Mouse (Mus musculus) liver, embryonic 11.5 days (tissue): ENCODE measurements around the gene Ttf2. TPM values are rescaled to one million over a fixed set of nuclear protein-coding genes. Genes with fewer than 3 reads are reported as not detected.

Experiments
- ATAC-seq: fragments of 200-750 bp; cut with Nextera tagmentation; replicated peaks from 2 replicates; pipeline ENCODE4 v1.8.0; 2017; ENCODE audit warnings: moderate number of reproducible peaks, mild to moderate bottlenecking, moderate TSS enrichment, moderate library complexity; ENCODE audit not compliant: low FRiP score
- DNase-seq: peaks from one replicate; pipeline ENCODE4 v3.0.0-alpha.2; 2017; ENCODE audit warnings: low spot score
- H3K27ac ChIP-seq: fragments of 300-500 bp; sonication (generic); 2 replicates; pipeline ENCODE4 v1.5.1; 2014; ENCODE audit warnings: mild to moderate bottlenecking, low read depth, low read length, control low read depth
- H3K27me3 ChIP-seq: fragments of 300-500 bp; sonication (generic); replicated peaks from 2 replicates; pipeline ENCODE4 v1.6.1; 2014; ENCODE audit warnings: low read length, mixed read lengths; ENCODE audit not compliant: control insufficient read depth, insufficient read depth
- H3K36me3 ChIP-seq: fragments of 300-500 bp; sonication (generic); 2 replicates; pipeline ENCODE4 v1.6.1; 2014; ENCODE audit warnings: mild to moderate bottlenecking, low read length, moderate library complexity, mixed read lengths; ENCODE audit not compliant: control insufficient read depth, insufficient read depth
- H3K4me1 ChIP-seq: fragments of 300-500 bp; sonication (generic); replicated peaks from 2 replicates; pipeline ENCODE4 v1.6.1; 2014; ENCODE audit warnings: low read length, mixed read lengths; ENCODE audit not compliant: control insufficient read depth, insufficient read depth
- H3K4me2 ChIP-seq: fragments of 300-500 bp; sonication (generic); 2 replicates; pipeline ENCODE4 v1.6.1; 2014; ENCODE audit warnings: mild to moderate bottlenecking, control low read depth, moderate library complexity
- H3K4me3 ChIP-seq: fragments of 300-500 bp; sonication (generic); 2 replicates; pipeline ENCODE4 v1.5.1; 2014; ENCODE audit warnings: low read depth, low read length, control low read depth
- H3K9ac ChIP-seq: fragments of 300-500 bp; sonication (generic); 2 replicates; pipeline ENCODE4 v1.6.1; 2014; ENCODE audit warnings: low read depth, low read length, control low read depth
- H3K9me3 ChIP-seq: fragments of 300-500 bp; sonication (generic); 2 replicates; pipeline ENCODE4 v1.6.1; 2016; ENCODE audit warnings: low read length, inconsistent platforms, mixed read lengths; ENCODE audit not compliant: control insufficient read depth
- WGBS: fragments of 180-500 bp; shearing (Covaris S2); extraction: QIAGEN DNeasy Blood & Tissue Kit; methylation state at CpG from one replicate; pipeline ENCODE4 v1.1.7; 2014; 5-methylcytosine and 5-hydroxymethylcytosine counted together
- polyA plus RNA-seq: library from polyadenylated mRNA; unstranded; fragments of >200 nt; fragmentation: Nextera tagmentation; extraction: Ambion mirVana; gene quantifications from 2 replicates; pipeline ENCODE4 v1.2.1, GENCODE M21; 2014

The Ttf2 gene
- polyA plus RNA-seq, 1 experiment from 2014 or later, result 22.3 TPM

DNA sequence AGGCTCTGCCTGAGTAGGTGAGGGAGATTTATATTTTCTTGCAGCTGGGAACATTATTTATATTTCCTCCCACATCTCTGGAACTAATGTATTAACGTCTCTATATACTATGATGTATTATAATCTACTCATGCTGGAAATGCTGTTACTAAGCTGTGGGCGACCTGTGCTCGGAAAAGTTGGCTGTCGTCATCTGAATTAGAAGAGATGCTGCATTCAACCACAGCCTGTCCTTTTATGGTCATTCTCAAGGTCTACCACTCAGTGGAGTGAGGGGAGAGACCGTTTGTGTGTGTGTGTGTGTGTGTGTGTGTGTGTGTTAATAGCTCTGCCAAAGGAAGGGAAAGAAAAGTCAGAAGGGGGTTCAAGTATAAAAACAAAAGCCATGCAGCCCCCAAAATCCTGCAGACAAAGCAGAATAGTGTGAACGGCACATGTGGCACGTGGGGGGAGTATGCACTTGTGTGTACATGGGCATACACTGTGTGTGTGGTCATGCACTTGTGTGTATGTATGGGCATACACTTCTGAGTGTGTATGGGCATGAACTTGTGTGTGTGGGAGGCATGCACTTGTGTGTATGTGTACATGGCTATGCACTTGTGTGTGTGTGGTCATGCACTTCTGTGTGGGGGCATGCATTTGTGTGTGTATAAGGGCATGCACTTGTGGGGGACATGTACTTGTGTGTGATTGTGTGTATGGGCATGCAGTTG, 57.8 kb downstream of the Ttf2 start:
- Histone ChIP-seq H3K9me3 (no peaks in the 10 kb centered on the region), H3K9ac (no peak overlapping the region), H3K4me2 (no peak overlapping the region), H3K27ac (no peak overlapping the region), H3K36me3 (no peaks in the 10 kb centered on the region), H3K4me3 (no peak overlapping the region), H3K4me1 (no peaks in the 10 kb centered on the region), H3K27me3 (no peaks in the 10 kb centered on the region)
- WGBS, result 70% methylated on average over 7 of the region's 7 CpGs
- DNase-seq, result no peak
- no peak for ATAC-seq

DNA sequence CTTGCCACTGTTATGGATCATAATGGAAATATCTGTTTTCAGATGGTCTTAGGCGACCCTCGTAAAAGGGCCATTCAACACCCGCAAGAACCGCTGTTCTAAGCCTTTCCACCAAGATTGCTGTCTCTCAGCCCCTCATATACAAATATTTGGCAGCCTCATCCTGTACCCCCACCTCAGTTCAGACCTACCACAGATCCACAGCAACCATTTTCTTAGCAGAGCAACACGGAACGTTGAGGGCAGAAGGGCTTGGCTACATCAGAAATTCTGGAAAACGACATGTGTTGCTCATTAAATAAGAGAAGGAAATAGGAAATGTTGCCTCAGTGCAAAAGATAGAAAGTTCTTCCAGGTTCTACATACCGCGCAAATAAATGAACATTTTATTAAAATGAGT, 58.4 kb downstream of the Ttf2 start:
- DNase-seq (no peak), ATAC-seq (no peak)
- no peaks in the 10 kb centered on the region; the same call in 1 of the 2 replicates for H3K4me1 ChIP-seq
- H3K27me3 ChIP-seq, result no peaks in the 10 kb centered on the region
- H3K4me2 ChIP-seq, result no peak overlapping the region
- no peaks in the 10 kb centered on the region for H3K9me3 ChIP-seq
- no peak overlapping the region for H3K4me3 ChIP-seq
- H3K27ac ChIP-seq, result no peak overlapping the region
- WGBS, result 79% methylated on average over 9 of the region's 9 CpGs
- no peaks in the 10 kb centered on the region for H3K36me3 ChIP-seq
- H3K9ac ChIP-seq, result no peak overlapping the region

GRCm38 (mm10) chr3:100910621-100911020, 58.8 kb downstream of the Ttf2 start:
- no peak for DNase-seq
- 69% methylated on average over 5 of the region's 5 CpGs for WGBS
- H3K9me3 ChIP-seq, result no peaks in the 10 kb centered on the region

GRCm38 (mm10) chr3:100908594-100908993, 60.9 kb downstream of the Ttf2 start:
- H3K27ac ChIP-seq, result no peak overlapping the region
- DNase-seq (no peak), ATAC-seq (no peak)
- H3K27me3 ChIP-seq, result no peaks in the 10 kb centered on the region
- no peak overlapping the region for H3K9ac ChIP-seq
- H3K4me1 ChIP-seq, result no peaks in the 10 kb centered on the region; the same call in 1 of the 2 replicates
- 44% methylated on average over 6 of the region's 6 CpGs for WGBS
- no peaks in the 10 kb centered on the region for H3K36me3 ChIP-seq
- H3K4me3 ChIP-seq, result no peak overlapping the region
- no peaks in the 10 kb centered on the region for H3K9me3 ChIP-seq
- H3K4me2 ChIP-seq, result no peak overlapping the region

More at GRCm38 (mm10) chr3:100910621-100911020, 58.8 kb downstream of the Ttf2 start:
- Histone ChIP-seq H3K4me3 (no peak overlapping the region), H3K9ac (no peak overlapping the region), H3K4me2 (no peak overlapping the region), H3K4me1 (no peaks in the 10 kb centered on the region; the same call in 1 of the 2 replicates), H3K27me3 (no peaks in the 10 kb centered on the region), H3K36me3 (no peaks in the 10 kb centered on the region), H3K27ac (no peak overlapping the region)
- no peak for ATAC-seq

DNA sequence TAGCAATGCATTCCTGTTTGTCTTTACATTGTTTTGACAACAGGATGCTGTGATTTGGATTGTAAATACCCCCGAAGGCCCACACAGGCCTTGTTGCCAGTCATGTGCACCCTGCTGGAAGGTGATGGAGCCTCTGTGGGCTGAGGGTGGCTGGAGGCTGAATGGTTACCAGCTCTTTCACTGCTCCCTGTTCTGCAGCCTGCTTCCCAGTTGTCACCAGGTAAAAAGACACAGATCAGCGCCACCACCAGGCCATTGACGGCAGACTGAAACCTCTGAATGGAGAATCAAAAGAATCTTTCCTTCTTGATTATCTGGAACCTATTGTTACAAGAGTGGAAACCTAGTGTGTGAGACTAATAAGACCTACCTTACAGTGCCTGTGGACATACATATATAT, 62.5 kb downstream of the Ttf2 start:
- DNase-seq, result no peak
- 35% methylated on average over 3 of the region's 3 CpGs for WGBS
- no peaks in the 10 kb centered on the region for H3K36me3 ChIP-seq

GRCm38 (mm10) chr3:100906128-100906527, 63.3 kb downstream of the Ttf2 start:
- WGBS, result 21% methylated on average over 6 of the region's 6 CpGs
- DNase-seq, result no peak
- no peak overlapping the region for H3K4me3 ChIP-seq
- no peaks in the 10 kb centered on the region for H3K9me3 ChIP-seq
- H3K27me3 ChIP-seq, result no peaks in the 10 kb centered on the region
- no peak overlapping the region for H3K9ac ChIP-seq
- H3K4me1 ChIP-seq, result no peaks in the 10 kb centered on the region; the same call in 1 of the 2 replicates
- H3K4me2 ChIP-seq, result no peak overlapping the region
- H3K36me3 ChIP-seq, result no peaks in the 10 kb centered on the region
- ATAC-seq, result no peak
- H3K27ac ChIP-seq, result no peak overlapping the region

More for the DNA sequence above, 62.5 kb downstream of the Ttf2 start:
- no peak overlapping the region for H3K4me3 ChIP-seq
- no peaks in the 10 kb centered on the region for H3K27me3 ChIP-seq
- H3K27ac ChIP-seq, result no peak overlapping the region
- H3K9ac ChIP-seq, result no peak overlapping the region
- no peaks in the 10 kb centered on the region; the same call in 1 of the 2 replicates for H3K4me1 ChIP-seq
- H3K9me3 ChIP-seq, result no peaks in the 10 kb centered on the region
- no peak overlapping the region for H3K4me2 ChIP-seq
- no peak for ATAC-seq

DNA sequence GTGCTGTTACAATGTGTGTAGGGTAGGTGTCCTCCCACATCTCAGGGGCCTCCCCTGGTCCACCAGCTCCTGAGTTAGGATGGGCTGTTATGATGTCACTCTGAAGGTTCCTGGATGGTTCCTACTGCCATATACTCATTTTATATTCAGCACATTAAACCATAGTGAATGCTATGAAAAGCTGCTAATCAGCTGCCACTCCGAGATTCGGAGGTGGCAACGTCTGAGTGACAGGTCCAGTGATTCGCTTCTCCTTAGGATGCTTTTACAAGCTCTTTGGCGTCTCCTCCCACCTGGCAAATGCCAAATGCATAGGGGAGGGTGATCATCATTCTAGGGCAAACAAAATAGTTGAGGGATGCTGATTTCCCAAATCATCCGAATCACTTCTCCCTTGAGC, 74.0 kb downstream of the Ttf2 start:
- Histone ChIP-seq H3K9me3 (no peaks in the 10 kb centered on the region), H3K36me3 (no peaks in the 10 kb centered on the region), H3K27ac (no peak overlapping the region), H3K4me3 (no peak overlapping the region), H3K4me1 (no peaks in the 10 kb centered on the region), H3K4me2 (no peak overlapping the region), H3K9ac (no peak overlapping the region), H3K27me3 (no peaks in the 10 kb centered on the region)
- no peak for ATAC-seq
- no peak for DNase-seq
- 75% methylated on average over 6 of the region's 6 CpGs for WGBS

DNA sequence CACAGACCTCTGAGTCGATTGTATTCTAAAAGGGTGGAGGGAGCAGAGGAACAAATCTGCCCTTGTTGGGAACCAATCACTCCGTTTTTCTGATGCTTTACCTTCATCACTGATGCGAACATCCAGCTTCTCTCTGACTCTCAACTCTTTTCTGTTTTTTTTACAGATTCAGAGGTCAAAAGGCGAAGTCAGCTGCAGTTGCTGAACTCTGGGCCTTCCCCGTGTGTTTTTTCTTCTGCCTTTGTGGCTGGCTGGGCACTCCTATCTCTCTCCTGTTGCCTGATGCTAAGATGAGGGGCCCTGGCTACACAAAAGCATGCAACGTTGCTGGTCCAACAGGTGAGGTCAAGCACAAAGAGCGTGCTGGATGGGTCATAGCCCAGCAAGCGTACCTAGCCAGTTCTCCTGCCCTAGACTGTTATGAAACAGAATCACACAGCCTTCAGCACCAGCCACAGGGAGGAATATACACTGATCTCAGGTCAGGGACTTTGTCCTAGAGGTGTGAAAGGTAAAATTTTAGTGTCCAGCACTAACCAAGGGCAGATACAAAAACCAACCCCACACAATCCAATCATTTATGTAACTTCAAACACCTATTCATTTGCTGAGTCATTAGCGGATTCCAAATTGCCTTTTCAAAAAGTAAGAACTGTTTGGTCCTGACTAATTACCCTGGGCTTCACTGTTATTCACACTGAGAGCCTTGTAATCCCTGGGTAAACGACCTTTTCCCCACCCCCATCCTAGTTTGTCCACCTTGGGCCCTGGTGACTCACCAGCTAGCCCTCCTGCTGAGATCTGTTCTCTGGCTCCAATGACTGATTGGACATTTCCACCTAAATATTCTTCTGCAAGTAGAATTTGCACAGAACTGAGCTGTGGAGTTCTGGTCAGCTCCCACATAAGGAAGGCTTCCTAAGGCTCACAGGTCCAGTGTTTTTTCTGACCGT, 76.8 kb downstream of the Ttf2 start:
- H3K36me3 ChIP-seq, result no peaks in the 10 kb centered on the region
- WGBS, result 61% methylated on average over 11 of the region's 11 CpGs
- no peak overlapping the region for H3K27ac ChIP-seq

More for the DNA sequence above, 76.8 kb downstream of the Ttf2 start:
- Histone ChIP-seq H3K4me3 (no peak overlapping the region), H3K4me2 (no peak overlapping the region), H3K4me1 (no peaks in the 10 kb centered on the region), H3K27me3 (no peaks in the 10 kb centered on the region), H3K9me3 (no peaks in the 10 kb centered on the region), H3K9ac (no peak overlapping the region)
- DNase-seq (no peak), ATAC-seq (no peak)
